26 mouse cellular contexts compared by ENCODE assay signal in the genomic region with DNA sequence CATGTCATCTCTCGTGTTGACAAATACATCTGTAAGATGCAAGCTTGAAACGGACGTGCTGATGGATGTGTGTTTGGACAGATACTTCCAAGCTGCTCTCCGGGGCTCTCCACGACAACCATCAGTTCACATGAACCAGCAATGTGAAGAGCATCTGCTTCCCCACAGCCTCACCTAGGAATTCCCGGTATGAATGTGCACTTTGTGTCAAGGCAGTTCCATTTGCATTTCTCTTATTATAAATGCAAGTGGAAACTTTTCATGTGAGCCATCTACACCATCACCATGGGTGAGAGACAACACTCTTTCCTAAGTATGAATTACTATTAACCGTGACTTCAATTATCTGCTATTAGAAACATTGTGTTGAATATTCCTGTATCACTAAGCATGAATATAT.
"Had no signal": no experiment of that assay in that cellular context is flagged by ENCODE, and none has a peak within 500 bp of the region (broad histone marks: within the 10 kb centered on the region; RNA-seq: fewer than 3 reads in every experiment).

No protein-coding gene starts in this region.

- DNase-seq: cerebellum, adult 2 months; cerebellum, adult 8-10 months; cerebellum, adult 9-10 months; cerebellum, adult 9-11 months; cerebellum, postnatal 10 days; cerebellum, postnatal 14 days; cerebellum, postnatal 25 days; cerebellum, postnatal 36 days; embryo, embryonic 11 days; forebrain, postnatal 0 days; gastrocnemius, postnatal 10 days; gastrocnemius, postnatal 14 days; gastrocnemius, postnatal 36 days; heart, adult 18-20 months; heart, adult 2 months had no signal

- ATAC-seq: forebrain, embryonic 13.5 days; forebrain, embryonic 14.5 days; forebrain, embryonic 15.5 days; forebrain, embryonic 16.5 days; forebrain, postnatal 0 days had no signal

- H3K27me3 ChIP-seq: embryonic facial prominence, embryonic 12.5 days; embryonic facial prominence, embryonic 13.5 days; embryonic facial prominence, embryonic 15.5 days; forebrain, embryonic 13.5 days; forebrain, embryonic 15.5 days had no signal

- H3K4me1 ChIP-seq: embryonic facial prominence, embryonic 15.5 days had no signal

- H3K9me3 ChIP-seq: embryonic facial prominence, embryonic 10.5 days; embryonic facial prominence, embryonic 12.5 days; embryonic facial prominence, embryonic 13.5 days; embryonic facial prominence, embryonic 15.5 days; forebrain, embryonic 10.5 days; forebrain, embryonic 12.5 days; forebrain, embryonic 13.5 days; forebrain, embryonic 15.5 days had no signal

- H3K27ac ChIP-seq: embryonic facial prominence, embryonic 10.5 days; embryonic facial prominence, embryonic 12.5 days; embryonic facial prominence, embryonic 13.5 days; embryonic facial prominence, embryonic 15.5 days; forebrain, embryonic 10.5 days; forebrain, embryonic 12.5 days; forebrain, embryonic 13.5 days; forebrain, embryonic 15.5 days; heart, adult 2 months had no signal

- H3K4me2 ChIP-seq: embryonic facial prominence, embryonic 12.5 days; embryonic facial prominence, embryonic 13.5 days; embryonic facial prominence, embryonic 15.5 days; forebrain, embryonic 12.5 days; forebrain, embryonic 13.5 days; forebrain, embryonic 15.5 days had no signal

- H3K4me3 ChIP-seq: embryonic facial prominence, embryonic 10.5 days; embryonic facial prominence, embryonic 12.5 days; embryonic facial prominence, embryonic 13.5 days; embryonic facial prominence, embryonic 15.5 days; erythroblast, embryonic 14.5 days; forebrain, embryonic 10.5 days; forebrain, embryonic 12.5 days; forebrain, embryonic 13.5 days; forebrain, embryonic 15.5 days; heart, adult 2 months had no signal

- H3K9ac ChIP-seq: embryonic facial prominence, embryonic 12.5 days; embryonic facial prominence, embryonic 13.5 days; embryonic facial prominence, embryonic 15.5 days; forebrain, embryonic 12.5 days; forebrain, embryonic 15.5 days; forebrain, postnatal 0 days had no signal
